Mouse (Mus musculus) MEL (cell line): ENCODE measurements around the gene Lbx1. TPM values are rescaled to one million over a fixed set of nuclear protein-coding genes. Genes with fewer than 3 reads are reported as not detected.

Experiments
- DNase-seq: peaks from one replicate; pipeline ENCODE4 v3.0.0; 2011; ENCODE audit warnings: low read depth, low spot score
- H3K27ac ChIP-seq: 2 replicates; pipeline ENCODE4 v1.5.1; 2012; ENCODE audit warnings: low read depth, mild to moderate bottlenecking, control low read depth, low read length, moderate library complexity; ENCODE audit not compliant: control insufficient read depth
- H3K27me3 ChIP-seq, 2 experiments: fragments of 150-350 bp in 1 of 2; sonication (generic) in 1 of 2; 2 replicates each; pipeline ENCODE4 v1.6.1; 2012; ENCODE audit warnings: low read length in 2 of 2, mild to moderate bottlenecking in 2 of 2, improper control_type of control experiment in 1 of 2, moderate library complexity in 1 of 2; ENCODE audit not compliant: insufficient read depth in 2 of 2, control insufficient read depth in 1 of 2
- H3K36me3 ChIP-seq, 2 experiments: 2 replicates each; pipeline ENCODE4 v1.6.1; 2012 to 2014; ENCODE audit warnings: low read length in 2 of 2, improper control_type of control experiment in 1 of 2, inconsistent platforms in 1 of 2, mild to moderate bottlenecking in 1 of 2; ENCODE audit not compliant: insufficient read depth in 2 of 2, control insufficient read depth in 1 of 2
- H3K4me1 ChIP-seq, 2 experiments: fragments of 150-350 bp in 1 of 2; sonication (generic) in 1 of 2; 2 replicates each; pipeline ENCODE4 v1.6.1; 2012; ENCODE audit warnings: low read length in 2 of 2, improper control_type of control experiment in 1 of 2, mild to moderate bottlenecking in 1 of 2; ENCODE audit not compliant: insufficient read depth in 2 of 2, control insufficient read depth in 1 of 2
- H3K4me3 ChIP-seq, 2 experiments: fragments of 150-350 bp in 1 of 2; sonication (generic) in 1 of 2; 2 replicates each; pipeline ENCODE4 v1.5.1; 2012; ENCODE audit warnings: low read depth in 2 of 2, low read length in 2 of 2, mild to moderate bottlenecking in 2 of 2, moderate library complexity in 2 of 2, control low read depth in 1 of 2, improper control_type of control experiment in 1 of 2; ENCODE audit not compliant: control insufficient read depth in 1 of 2, insufficient read depth in 1 of 2
- H3K79me2 ChIP-seq: 2 replicates; pipeline ENCODE4 v1.6.1; 2012; ENCODE audit warnings: mild to moderate bottlenecking, low read length, moderate library complexity; ENCODE audit not compliant: control insufficient read depth, poor library complexity, insufficient read depth
- H3K9ac ChIP-seq: 2 replicates; pipeline ENCODE4 v1.6.1; 2012; ENCODE audit warnings: low read depth, mild to moderate bottlenecking, control low read depth, low read length, moderate library complexity; ENCODE audit not compliant: control insufficient read depth, poor library complexity, severe bottlenecking
- H3K9me3 ChIP-seq: fragments of 150-350 bp; sonication (generic); replicated peaks from 2 replicates; pipeline ENCODE4 v1.6.1; 2012; ENCODE audit warnings: mild to moderate bottlenecking, low read length, improper control_type of control experiment, moderate library complexity; ENCODE audit not compliant: insufficient read depth
- BHLHE40 ChIP-seq: IDR thresholded peaks from 2 replicates; pipeline ENCODE4 v1.6.1; 2012; ENCODE audit warnings: low read depth, mild to moderate bottlenecking, inconsistent platforms, low read length, improper control_type of control experiment, borderline replicate concordance
- CHD1 ChIP-seq: IDR thresholded peaks from 2 replicates; pipeline ENCODE4 v1.6.1; 2012; ENCODE audit warnings: low read depth, mild to moderate bottlenecking, inconsistent platforms, low read length, improper control_type of control experiment
- CHD2 ChIP-seq: IDR thresholded peaks from 2 replicates; pipeline ENCODE4 v1.6.1; 2011; ENCODE audit warnings: low read length, improper control_type of control experiment
- CTCF ChIP-seq, 3 experiments: IDR thresholded peaks in 2 of 3; conservative IDR thresholded peaks in 1 of 3; 2 replicates each; pipeline ENCODE4 v1.5.1; 2011 to 2012; ENCODE audit warnings: low read length in 3 of 3, low read depth in 2 of 3, mild to moderate bottlenecking in 2 of 3, improper control_type of control experiment in 1 of 3, inconsistent platforms in 1 of 3, mixed read lengths in 1 of 3, moderate library complexity in 1 of 3; ENCODE audit not compliant: control insufficient read depth in 1 of 3, insufficient read depth in 1 of 3, poor library complexity in 1 of 3, severe bottlenecking in 1 of 3
- ELF1 ChIP-seq: IDR thresholded peaks from 2 replicates; pipeline ENCODE4 v1.6.1; 2014; ENCODE audit warnings: low read depth, mild to moderate bottlenecking, inconsistent platforms, low read length, improper control_type of control experiment, moderate library complexity
- ETS1 ChIP-seq: IDR thresholded peaks from 2 replicates; pipeline ENCODE4 v1.6.1; 2012; ENCODE audit warnings: low read depth, mild to moderate bottlenecking, inconsistent platforms, low read length, improper control_type of control experiment, moderate library complexity
- JUND ChIP-seq: IDR thresholded peaks from 2 replicates; pipeline ENCODE4 v1.6.1; 2011; ENCODE audit warnings: low read depth, mild to moderate bottlenecking, improper control_type of control experiment, low read length
- KAT2A ChIP-seq: conservative IDR thresholded peaks from 2 replicates; pipeline ENCODE4 v1.6.1; 2012; ENCODE audit warnings: low read depth, low read length, improper control_type of control experiment, inconsistent platforms
- MAX ChIP-seq: IDR thresholded peaks from 2 replicates; pipeline ENCODE4 v1.6.1; 2011; ENCODE audit warnings: low read length, improper control_type of control experiment
- MAZ ChIP-seq: IDR thresholded peaks from 2 replicates; pipeline ENCODE4 v1.6.1; 2012; ENCODE audit warnings: low read depth, mild to moderate bottlenecking, inconsistent platforms, low read length, improper control_type of control experiment
- MXI1 ChIP-seq: IDR thresholded peaks from 2 replicates; pipeline ENCODE4 v1.6.1; 2011; ENCODE audit warnings: mild to moderate bottlenecking, low read depth, low read length, improper control_type of control experiment
- MYB ChIP-seq: IDR thresholded peaks from 2 replicates; pipeline ENCODE4 v1.6.1; 2011; ENCODE audit warnings: mild to moderate bottlenecking, low read depth, low read length, improper control_type of control experiment
- MYC ChIP-seq: IDR thresholded peaks from 2 replicates; pipeline ENCODE4 v1.6.1; 2011; ENCODE audit warnings: low read depth, mild to moderate bottlenecking, low read length, improper control_type of control experiment, moderate library complexity
- POLR2A ChIP-seq, 2 experiments: IDR thresholded peaks; 2 replicates each; pipeline ENCODE4 v1.6.1; 2011 to 2012; ENCODE audit warnings: low read length in 2 of 2, mild to moderate bottlenecking in 2 of 2, control low read depth in 1 of 2, improper control_type of control experiment in 1 of 2, low read depth in 1 of 2, moderate library complexity in 1 of 2; ENCODE audit not compliant: control insufficient read depth in 1 of 2, insufficient read depth in 1 of 2, poor library complexity in 1 of 2
- RAD21 ChIP-seq: IDR thresholded peaks from 2 replicates; pipeline ENCODE4 v1.6.1; 2011; ENCODE audit warnings: mild to moderate bottlenecking, low read depth, low read length, improper control_type of control experiment
- RCOR1 ChIP-seq: IDR thresholded peaks from 2 replicates; pipeline ENCODE4 v1.6.1; 2012; ENCODE audit warnings: low read depth, mild to moderate bottlenecking, inconsistent platforms, low read length, improper control_type of control experiment
- SIN3A ChIP-seq: IDR thresholded peaks from 2 replicates; pipeline ENCODE4 v1.6.1; 2012; ENCODE audit warnings: low read length, improper control_type of control experiment, inconsistent platforms
- SMC3 ChIP-seq: IDR thresholded peaks from 2 replicates; pipeline ENCODE4 v1.6.1; 2011; ENCODE audit warnings: low read depth, low read length, improper control_type of control experiment
- TCF12 ChIP-seq: IDR thresholded peaks from 2 replicates; pipeline ENCODE4 v1.6.1; 2014; ENCODE audit warnings: low read depth, mild to moderate bottlenecking, inconsistent platforms, low read length, improper control_type of control experiment, moderate library complexity
- UBTF ChIP-seq: IDR thresholded peaks from 2 replicates; pipeline ENCODE4 v1.6.1; 2012; ENCODE audit warnings: low read depth, mild to moderate bottlenecking, inconsistent platforms, low read length, improper control_type of control experiment, moderate library complexity, borderline replicate concordance; ENCODE audit not compliant: insufficient read depth
- USF1 ChIP-seq: IDR thresholded peaks from 2 replicates; pipeline ENCODE4 v1.6.1; 2014; ENCODE audit warnings: low read depth, mild to moderate bottlenecking, inconsistent platforms, low read length, improper control_type of control experiment, moderate library complexity
- USF2 ChIP-seq, 2 experiments: IDR thresholded peaks; 2 replicates each; pipeline ENCODE4 v1.6.1; 2011 to 2012; ENCODE audit warnings: improper control_type of control experiment in 2 of 2, low read length in 2 of 2, borderline replicate concordance in 1 of 2, inconsistent platforms in 1 of 2, low read depth in 1 of 2, mild to moderate bottlenecking in 1 of 2; ENCODE audit not compliant: insufficient read depth in 1 of 2
- ZC3H11A ChIP-seq: IDR thresholded peaks from 2 replicates; pipeline ENCODE4 v1.6.1; 2012; ENCODE audit warnings: low read depth, mild to moderate bottlenecking, inconsistent platforms, low read length, improper control_type of control experiment
- ZKSCAN1 ChIP-seq: IDR thresholded peaks from 2 replicates; pipeline ENCODE4 v1.6.1; 2012; ENCODE audit warnings: low read depth, mild to moderate bottlenecking, inconsistent platforms, low read length, improper control_type of control experiment, moderate library complexity
- ZNF384 ChIP-seq: IDR thresholded peaks from 2 replicates; pipeline ENCODE4 v1.6.1; 2012; ENCODE audit warnings: low read depth, mild to moderate bottlenecking, inconsistent platforms, low read length, improper control_type of control experiment
- polyA plus RNA-seq, 2 experiments: library from polyadenylated mRNA; stranded (reverse) in 1 of 2; unstranded in 1 of 2; fragments of >175 nt in 1 of 2; fragments of >200 nt in 1 of 2; gene quantifications; 2 replicates each; pipeline versions ENCODE4 v1.2.1 to v1.2.4; 2012; ENCODE audit warnings: low replicate concordance in 2 of 2, low read depth in 1 of 2; ENCODE audit not compliant: insufficient read length in 2 of 2, insufficient read depth in 1 of 2, missing spikeins in 1 of 2
- total RNA-seq: library from RNA; depleted of rRNA; stranded (reverse); fragments of 300-350 nt; gene quantifications from 2 replicates; pipeline ENCODE4 v1.2.3, GENCODE M21; 2012; rRNA removed

Gene Lbx1
- total RNA-seq (not detected in 2 replicates), polyA plus RNA-seq (not detected)

GRCm38 (mm10) chr19:45235766-45236362 lies at the start of gene Lbx1:
TSS of gene Lbx1 (minus strand) at chr19:45235812.
- Histone ChIP-seq H3K27me3 (peaks cover 0 to 2% of the 10 kb centered on the region in 2 experiments; a peak in 2 of 4 replicates), H3K4me1 (no peaks in the 10 kb centered on the region), H3K9ac (no peak within 1 kb of the TSS), H3K36me3 (no peaks in the 10 kb centered on the region), H3K9me3 (no peaks in the 10 kb centered on the region), H3K79me2 (no peaks in the 10 kb centered on the region), H3K4me3 (no peak within 1 kb of the TSS), H3K27ac (no peak within 1 kb of the TSS)
- TF ChIP-seq JUND = no peak
- TF ChIP-seq ZKSCAN1 = no peak
- no peak for TF ChIP-seq MXI1
- no peak for TF ChIP-seq ZC3H11A
- no peak for TF ChIP-seq ETS1
- TF ChIP-seq SMC3 = no peak
- TF ChIP-seq KAT2A = no peak
- TF ChIP-seq CHD2 = no peak
- no peak for TF ChIP-seq USF1
- no peak for TF ChIP-seq POLR2A (IDR thresholded peaks at IDR 0.05; ENCODE audit: control insufficient read depth in 1 of 2, insufficient read depth in 1 of 2, low read depth in 1 of 2, low read length in 2 of 2, poor library complexity in 1 of 2)
- no peak for TF ChIP-seq ZNF384
- TF ChIP-seq USF2 (IDR thresholded peaks at IDR 0.05; ENCODE audit: borderline replicate concordance in 1 of 2, insufficient read depth in 1 of 2, low read depth in 1 of 2, low read length in 2 of 2) = no peak
- TF ChIP-seq MYB = no peak
- TF ChIP-seq RCOR1 = no peak
- TF ChIP-seq MAX = no peak
- TF ChIP-seq SIN3A = no peak
- TF ChIP-seq BHLHE40 = no peak
- no peak for TF ChIP-seq CHD1
- no peak for TF ChIP-seq TCF12
- DNase-seq = no peak

DNA sequence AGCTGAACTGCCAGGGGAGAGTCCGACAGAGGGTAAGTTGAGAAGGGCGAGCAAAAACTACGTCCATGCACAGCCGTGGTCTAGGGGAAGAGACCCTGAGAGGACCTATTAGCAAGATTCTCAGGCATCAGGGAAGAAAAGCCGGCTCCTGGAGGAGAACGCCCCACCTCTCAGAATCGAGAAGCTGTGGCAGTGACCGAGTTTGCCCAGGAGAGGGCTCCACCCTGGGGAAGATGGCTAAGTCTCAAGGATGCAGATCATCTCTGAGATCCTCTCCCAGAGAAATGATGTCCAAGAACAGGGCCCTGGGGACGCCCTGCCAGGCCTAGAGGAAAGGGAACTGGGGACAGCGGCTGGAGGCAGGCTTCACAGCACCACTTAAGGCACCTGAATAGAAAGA lies 47.7 kb upstream of the Lbx1 start:
- Histone ChIP-seq H3K79me2 (no peaks in the 10 kb centered on the region), H3K9ac (no peak overlapping the region), H3K4me1 (no peaks in the 10 kb centered on the region), H3K27ac (no peak overlapping the region), H3K36me3 (no peaks in the 10 kb centered on the region), H3K4me3 (no peak overlapping the region), H3K27me3 (peaks cover 12 to 29% of the 10 kb centered on the region in 2 experiments), H3K9me3 (no peaks in the 10 kb centered on the region)
- TF ChIP-seq UBTF (no peak), MYC (no peak), RAD21 (peak; percentile 68), CTCF (IDR thresholded peaks at IDR 0.05 in 2 of 3, conservative IDR thresholded peaks at IDR 0.05 in 1 of 3; ENCODE audit: control insufficient read depth in 1 of 3, insufficient read depth in 1 of 3, low read depth in 2 of 3, low read length in 3 of 3, poor library complexity in 1 of 3, severe bottlenecking in 1 of 3) (peak; percentile 81 to 92 (median 90)), MAZ (no peak), ZC3H11A (peak; percentile 66), SMC3 (peak; percentile 98), ELF1 (no peak), JUND (no peak), BHLHE40 (no peak)
- peak; percentile 67 for DNase-seq
